Mouse (Mus musculus) heart, adult 2 months (tissue): ENCODE measurements around the gene Pecam1.

ENCODE experiments used
- CTCF ChIP-seq: fragments of 200-600 bp; IDR thresholded peaks from 2 replicates; pipeline ENCODE4 v1.8.1; 2022; ENCODE audit warnings: antibody characterized with exemption, mild to moderate bottlenecking, moderate library complexity
- EP300 ChIP-seq: fragments of 200-500 bp; IDR thresholded peaks from 2 replicates; pipeline ENCODE4 v1.6.1; 2011; ENCODE audit warnings: low read depth, low read length, control low read depth; ENCODE audit not compliant: insufficient read depth
- POLR2A ChIP-seq: fragments of 200-500 bp; IDR thresholded peaks from 2 replicates; pipeline ENCODE4 v1.6.1; 2011; ENCODE audit warnings: mild to moderate bottlenecking, low read depth, low read length, control low read depth; ENCODE audit not compliant: insufficient read depth

DNA sequence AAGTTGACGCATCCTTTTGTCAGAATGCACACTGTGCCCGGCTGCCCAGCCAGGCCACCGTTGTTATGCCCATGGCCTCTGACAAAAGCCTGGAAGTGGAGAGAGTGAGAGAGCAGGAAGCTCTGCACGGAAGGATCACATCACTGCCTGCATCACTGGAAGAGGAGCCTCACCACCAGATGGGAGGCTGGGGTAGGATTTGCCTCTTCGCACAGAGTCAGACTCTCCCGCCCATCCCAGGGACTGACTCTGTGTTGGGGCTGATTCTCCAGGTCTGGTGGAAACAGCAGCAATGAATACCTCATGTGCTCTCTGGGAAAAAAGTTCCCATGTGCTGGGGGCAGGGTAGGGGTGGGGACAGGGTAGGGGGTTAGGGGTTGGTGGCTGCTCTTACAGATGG, 86.6 kb downstream of the Pecam1 start:
- TF ChIP-seq CTCF: no peak
- no peak for TF ChIP-seq POLR2A
- TF ChIP-seq EP300: no peak
